Mouse (Mus musculus) kidney, postnatal 0 days (tissue): Measurements from ENCODE around the gene Inhbc. TPM values are rescaled to one million over a fixed set of nuclear protein-coding genes. Genes with fewer than 3 reads are reported as not detected.

Source experiments
- ATAC-seq: fragments of 200-750 bp; cut with Nextera tagmentation; replicated peaks from 2 replicates; pipeline ENCODE4 v1.8.0; 2017; ENCODE audit warnings: low read depth, moderate number of reproducible peaks, moderate TSS enrichment, moderate library complexity; ENCODE audit not compliant: low FRiP score
- DNase-seq: peaks from one replicate; pipeline ENCODE4 v3.0.0-alpha.2; 2016; ENCODE audit warnings: low spot score
- H3K27ac ChIP-seq: fragments of 300-500 bp; sonication (generic); 2 replicates; pipeline ENCODE4 v1.5.1; 2014; ENCODE audit warnings: mild to moderate bottlenecking
- H3K27me3 ChIP-seq: fragments of 300-500 bp; sonication (generic); 2 replicates; pipeline ENCODE4 v1.6.1; 2014; ENCODE audit warnings: low read length, mixed read lengths; ENCODE audit not compliant: insufficient read depth
- H3K36me3 ChIP-seq: fragments of 300-500 bp; sonication (generic); 2 replicates; pipeline ENCODE4 v1.6.1; 2014; ENCODE audit warnings: low read length, mixed read lengths; ENCODE audit not compliant: insufficient read depth
- H3K4me1 ChIP-seq: fragments of 300-500 bp; sonication (generic); replicated peaks from 2 replicates; pipeline ENCODE4 v1.6.1; 2014; ENCODE audit warnings: antibody characterized with exemption, low read length, mixed read lengths; ENCODE audit not compliant: insufficient read depth
- H3K4me2 ChIP-seq: fragments of 300-500 bp; sonication (generic); 2 replicates; pipeline ENCODE4 v1.6.1; 2014; ENCODE audit warnings: mild to moderate bottlenecking, low read length, moderate library complexity, mixed read lengths
- H3K4me3 ChIP-seq: fragments of 300-500 bp; sonication (generic); replicated peaks from 2 replicates; pipeline ENCODE4 v1.5.1; 2014; ENCODE audit warnings: low read depth, low read length
- H3K9ac ChIP-seq: fragments of 300-500 bp; sonication (generic); 2 replicates; pipeline ENCODE4 v1.6.1; 2014; ENCODE audit warnings: low read depth, low read length
- H3K9me3 ChIP-seq: fragments of 300-500 bp; sonication (generic); replicated peaks from 2 replicates; pipeline ENCODE4 v1.6.1; 2016; ENCODE audit warnings: low read length, inconsistent platforms, mixed read lengths
- CTCF ChIP-seq: IDR thresholded peaks from 2 replicates; pipeline ENCODE4 v1.5.1; 2016; ENCODE audit warnings: antibody characterized with exemption, low read depth, mild to moderate bottlenecking, moderate library complexity
- WGBS: fragments of 180-500 bp; shearing (Covaris S2); extraction: QIAGEN DNeasy Blood & Tissue Kit; methylation state at CpG from one replicate; pipeline ENCODE4 v1.1.7; 2014; 5-methylcytosine and 5-hydroxymethylcytosine counted together
- polyA plus RNA-seq: library from polyadenylated mRNA; unstranded; fragments of >200 nt; fragmentation: Nextera tagmentation; extraction: Ambion mirVana; gene quantifications from 2 replicates; pipeline ENCODE4 v1.2.1, GENCODE M21; 2015

The Inhbc gene
- polyA plus RNA-seq, 1 experiment from 2014 or later, result 0.14 TPM

- Histone ChIP-seq H3K4me2 (no peak overlapping the region), H3K27me3 (no peaks in the 10 kb centered on the region), H3K9me3 (no peaks in the 10 kb centered on the region), H3K9ac (no peak overlapping the region), H3K4me1 (no peaks in the 10 kb centered on the region), H3K36me3 (no peaks in the 10 kb centered on the region), H3K4me3 (no peak overlapping the region), H3K27ac (no peak overlapping the region)
- WGBS, result 71% methylated on average over 8 of the region's 8 CpGs
- DNase-seq (no peak), ATAC-seq (no peak)
- no peak for TF ChIP-seq CTCF
Measured at GRCm38 (mm10) chr10:127349810-127350209, 20.4 kb downstream of the Inhbc start.

GRCm38 (mm10) chr10:127348957-127349356 lies 21.3 kb downstream of the Inhbc start:
- H3K27ac ChIP-seq, result no peak overlapping the region
- TF ChIP-seq CTCF, result peak; percentile 19; the same call in 1 of the 2 replicates
- 62% methylated on average over 4 of the region's 4 CpGs for WGBS
- H3K27me3 ChIP-seq, result no peaks in the 10 kb centered on the region
- H3K4me3 ChIP-seq, result no peak overlapping the region
- no peaks in the 10 kb centered on the region for H3K4me1 ChIP-seq
- no peaks in the 10 kb centered on the region for H3K9me3 ChIP-seq
- DNase-seq, result no peak
- ATAC-seq, result no peak
- no peaks in the 10 kb centered on the region for H3K36me3 ChIP-seq
- no peak overlapping the region for H3K9ac ChIP-seq
- no peak overlapping the region for H3K4me2 ChIP-seq

- Histone ChIP-seq H3K4me1 (no peaks in the 10 kb centered on the region), H3K4me3 (no peak overlapping the region), H3K9me3 (no peaks in the 10 kb centered on the region), H3K4me2 (no peak overlapping the region), H3K9ac (no peak overlapping the region), H3K27ac (no peak overlapping the region), H3K27me3 (no peaks in the 10 kb centered on the region), H3K36me3 (no peaks in the 10 kb centered on the region)
- ATAC-seq, result no peak
- TF ChIP-seq CTCF, result no peak
- no peak for DNase-seq
- WGBS, result 73% methylated on average over 3 of the region's 3 CpGs
Measured at GRCm38 (mm10) chr10:127346173-127346572, 24.1 kb downstream of the Inhbc start.

- Histone ChIP-seq H3K4me2 (no peak overlapping the region), H3K27me3 (0 out of 2 replicates have a peak, but pooled peaks cover 7% of the 10 kb centered on the region), H3K9me3 (no peaks in the 10 kb centered on the region), H3K27ac (no peak overlapping the region), H3K4me3 (no peak overlapping the region), H3K36me3 (no peaks in the 10 kb centered on the region), H3K9ac (no peak overlapping the region), H3K4me1 (peaks cover 7% of the 10 kb centered on the region; the same call in 1 of the 2 replicates)
- DNase-seq, result no peak
- 55% methylated on average over 3 of the region's 3 CpGs for WGBS
- TF ChIP-seq CTCF, result no peak
- no peak for ATAC-seq
Measured at GRCm38 (mm10) chr10:127343029-127343428, 27.2 kb downstream of the Inhbc start.

- H3K4me2 ChIP-seq, result peak within 1 kb of the TSS; percentile 86
- H3K9me3 ChIP-seq, result no peaks in the 10 kb centered on the region
- peak; percentile 94 for TF ChIP-seq CTCF
- WGBS, result under 1% methylated on average over 29 of the region's 29 CpGs
- H3K4me3 ChIP-seq, result peak within 1 kb of the TSS; percentile 47
- peak within 1 kb of the TSS; percentile 50 for H3K9ac ChIP-seq
- 0 out of 2 replicates have a peak, but pooled peaks cover 7% of the 10 kb centered on the region for H3K27me3 ChIP-seq
- H3K36me3 ChIP-seq, result no peaks in the 10 kb centered on the region
- peaks cover 7% of the 10 kb centered on the region; the same call in 1 of the 2 replicates for H3K4me1 ChIP-seq
- peak within 1 kb of the TSS; percentile 89 for H3K27ac ChIP-seq
- DNase-seq (peak; percentile 91), ATAC-seq (0 out of 2 replicates have a peak, but pooled peaks have one; percentile 17)
Measured at GRCm38 (mm10) chr10:127341891-127342639, 28.2 kb downstream of the Inhbc start, which contains the start of gene Gli1. Gli1 (minus strand) TSS chr10:127341974.

- Histone ChIP-seq H3K4me1 (peaks cover 7% of the 10 kb centered on the region; the same call in 1 of the 2 replicates), H3K27ac (peak overlapping the region; percentile 89), H3K4me2 (peak overlapping the region; percentile 86), H3K9ac (peak overlapping the region; percentile 47; the same call in 1 of the 2 replicates), H3K4me3 (peak overlapping the region; percentile 47), H3K36me3 (no peaks in the 10 kb centered on the region), H3K9me3 (no peaks in the 10 kb centered on the region), H3K27me3 (0 out of 2 replicates have a peak, but pooled peaks cover 7% of the 10 kb centered on the region)
- ATAC-seq, result no peak
- no peak for TF ChIP-seq CTCF
- DNase-seq, result no peak
- under 1% methylated on average over 10 of the region's 11 CpGs for WGBS
Measured at GRCm38 (mm10) chr10:127341360-127341690, 28.9 kb downstream of the Inhbc start.
